17 mouse cellular contexts compared by ENCODE assay signal in the genomic region with DNA sequence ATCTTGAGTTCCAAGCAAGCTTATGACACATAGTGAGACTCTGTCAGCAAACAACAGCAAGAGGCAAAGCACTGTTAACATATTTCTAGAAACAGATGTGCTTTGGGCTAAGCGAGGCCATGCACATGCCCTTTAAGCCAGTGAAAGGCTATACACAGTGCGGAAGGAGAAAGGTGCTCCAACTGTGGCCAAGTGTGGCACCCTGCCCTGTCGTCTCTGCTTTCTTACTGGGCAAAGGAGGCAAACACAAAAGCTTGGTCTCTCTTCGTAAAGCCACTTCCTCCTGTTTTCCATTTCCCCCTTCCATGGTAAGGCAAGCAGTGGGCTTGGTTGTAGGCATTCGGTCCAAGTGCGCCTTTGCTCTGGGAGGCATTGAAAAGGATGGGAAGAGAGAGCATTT. TPM values are rescaled to one million over a fixed set of nuclear protein-coding genes. Genes with fewer than 3 reads are reported as not detected.
A peak's percentile ranks its signal among the peaks of the same experiment; 100 is the strongest.
DNase-seq lines count a peak whose midpoint lies in the region; TF ChIP-seq lines count a peak whose summit lies in the region.
"Had no signal": no experiment of that assay in that cellular context is flagged by ENCODE, and none has a peak within 500 bp of the region (broad histone marks: within the 10 kb centered on the region; RNA-seq: fewer than 3 reads in every experiment).

No protein-coding gene starts in this region.

- 65% methylated on average over 6 of the region's 6 CpGs for WGBS in thymus, adult 2 months

- no peak for TF ChIP-seq CTCF in thymus, adult 2 months (IDR thresholded peaks at IDR 0.05; ENCODE audit: borderline replicate concordance, control insufficient read depth, extremely low read depth, insufficient read depth, low read length, poor library complexity)

- peaks cover 4% of the 10 kb centered on the region for H3K4me1 ChIP-seq in thymus, adult 2 months (replicated peaks; ENCODE audit: control insufficient read depth, insufficient read depth, low read length)

- H3K4me3 ChIP-seq in thymus, adult 2 months (ENCODE audit: control insufficient read depth, insufficient read depth, low read length), result no peak overlapping the region
- H3K4me3 ChIP-seq: embryonic facial prominence, embryonic 10.5 days; embryonic facial prominence, embryonic 12.5 days; forebrain, embryonic 13.5 days; forebrain, embryonic 15.5 days had no signal

- no peak overlapping the region for H3K27ac ChIP-seq in thymus, adult 2 months (ENCODE audit: control insufficient read depth, insufficient read depth, low read length)
- H3K27ac ChIP-seq: embryonic facial prominence, embryonic 10.5 days; embryonic facial prominence, embryonic 12.5 days; forebrain, embryonic 13.5 days; forebrain, embryonic 15.5 days had no signal

- no peaks in the 10 kb centered on the region for H3K36me3 ChIP-seq in thymus, adult 2 months (ENCODE audit: control insufficient read depth, insufficient read depth, low read length)
- H3K36me3 ChIP-seq: embryonic facial prominence, embryonic 10.5 days; embryonic facial prominence, embryonic 12.5 days; forebrain, embryonic 15.5 days had no signal

- no peak for TF ChIP-seq POLR2A in thymus, adult 2 months (IDR thresholded peaks at IDR 0.05; ENCODE audit: control insufficient read depth, extremely low read depth, insufficient read depth, low read length, poor library complexity)

- DNase-seq in gastrocnemius, adult 18-20 months (ENCODE audit: low spot score), result peak; percentile 20
- no peak for DNase-seq in gastrocnemius, postnatal 25 days
- DNase-seq in adipocyte (ENCODE audit: low spot score), result peak; percentile 77
- peak; percentile 8 for DNase-seq in induced T-regulatory cell, adult 2 months (ENCODE audit: low read depth)
- no peak for DNase-seq in thymus, adult 2 months
- DNase-seq: adrenal gland, adult 8-10 months; adrenal gland, postnatal 14 days; adrenal gland, postnatal 36 days; cerebellum, adult 11-12 months; cerebellum, adult 8-10 months; cerebellum, postnatal 10 days; cerebellum, postnatal 25 days; forebrain, postnatal 0 days had no signal

- no peaks in the 10 kb centered on the region for H3K27me3 ChIP-seq in thymus, adult 2 months (ENCODE audit: control insufficient read depth, insufficient read depth, low read length)
- H3K27me3 ChIP-seq: embryonic facial prominence, embryonic 12.5 days; forebrain, embryonic 13.5 days; forebrain, embryonic 15.5 days had no signal

RNA-seq across cellular contexts. Expression of a gene that starts 2.7 kb away (rescaled TPM):
- 100 to 1,000 TPM; 119 to 140 TPM for total RNA-seq in gastrocnemius, adult 18-20 months (2021)
- 100 to 1,000 TPM in 1 of 2 experiments, 10 to 100 TPM in 1; 95.2 to 117 TPM for total RNA-seq in gastrocnemius, postnatal 25 days (2021)
- polyA plus RNA-seq in thymus, adult 2 months (2012; rRNA removed), result 58.8 and 62.9 TPM in 2 replicates

RNA-seq across cellular contexts. Expression of a gene that starts 24.0 kb away (rescaled TPM):
- 10 to 100 TPM; 48.4 to 53.7 TPM for total RNA-seq in gastrocnemius, adult 18-20 months (2021)
- total RNA-seq in gastrocnemius, postnatal 25 days (2021), result 10 to 100 TPM; 45.1 to 49.0 TPM
- polyA plus RNA-seq in thymus, adult 2 months (2012; rRNA removed), result 15.1 and 21.3 TPM in 2 replicates

RNA-seq across cellular contexts. Expression of a gene that starts 24.0 kb away (rescaled TPM):
- total RNA-seq in gastrocnemius, adult 18-20 months (2021), result 1 to 10 TPM; 6.2 to 7.0 TPM
- total RNA-seq in gastrocnemius, postnatal 25 days (2021), result 1 to 10 TPM; 5.2 to 5.4 TPM
- polyA plus RNA-seq in thymus, adult 2 months (2012; rRNA removed), result 6.2 and 7.0 TPM in 2 replicates

Comparison
In these comparisons a context has a peak if more than half of its experiments do, and no peak if none do; other contexts are left out.
1. DNase-seq: peak in gastrocnemius, adult 18-20 months (single experiment), adipocyte (single experiment) and induced T-regulatory cell, adult 2 months (single experiment); none in gastrocnemius, postnatal 25 days (single experiment) and thymus, adult 2 months (single experiment).